Mouse (Mus musculus) stomach, postnatal 0 days (tissue): ENCODE measurements around the gene Ninj2.

Experiments
- CTCF ChIP-seq: IDR thresholded peaks from 2 replicates; pipeline ENCODE4 v1.5.1; 2016; ENCODE audit warnings: antibody characterized with exemption, low read depth, mild to moderate bottlenecking, moderate library complexity
- EP300 ChIP-seq: optimal IDR thresholded peaks from 2 replicates; pipeline ENCODE3; 2016; ENCODE audit warnings: antibody characterized with exemption

DNA sequence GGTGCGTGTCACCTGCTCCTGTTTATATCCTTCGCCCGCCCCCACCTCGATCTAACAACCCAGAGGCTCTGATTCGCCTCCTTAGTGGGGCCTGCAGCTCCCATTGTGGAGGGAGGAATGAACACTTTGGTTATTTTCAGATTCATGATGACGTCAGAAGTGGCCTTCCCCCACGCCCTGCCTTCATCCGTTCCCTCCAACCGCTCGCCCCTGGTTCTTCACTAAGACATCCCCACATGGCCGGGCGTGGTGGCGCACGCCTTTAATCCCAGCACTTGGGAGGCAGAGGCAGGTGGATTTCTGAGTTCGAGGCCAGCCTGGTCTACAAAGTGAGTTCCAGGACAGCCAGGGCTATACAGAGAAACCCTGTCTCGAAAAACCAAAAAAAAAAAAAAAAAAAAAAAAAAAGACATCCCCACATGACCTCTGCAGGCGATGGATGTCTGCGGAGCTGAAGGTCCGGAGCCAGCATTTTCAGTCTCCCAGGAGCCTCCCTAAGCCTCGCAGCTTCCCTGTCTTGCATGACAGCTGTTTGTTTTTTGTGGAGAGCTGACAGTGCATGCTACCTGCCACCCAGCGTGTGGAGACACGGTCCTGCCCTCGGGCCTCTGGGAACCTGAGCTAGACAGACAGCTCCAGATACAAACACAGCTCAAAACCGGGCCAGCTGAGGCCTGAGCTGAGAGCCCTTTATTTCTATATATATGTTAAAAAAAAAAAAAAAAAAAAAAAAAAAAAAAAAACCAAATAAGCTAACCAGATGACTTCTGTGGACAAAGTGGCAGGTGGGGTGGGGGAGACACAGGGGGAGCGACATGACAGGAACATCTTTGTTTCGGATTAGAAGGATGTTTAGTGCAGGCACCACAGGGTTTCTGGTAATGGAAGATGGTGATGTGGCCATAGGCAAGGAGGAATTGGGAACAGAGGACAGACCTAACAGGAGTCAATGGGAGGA is 59.9 kb downstream of the Ninj2 start:
- TF ChIP-seq CTCF (no peak), EP300 (no peak)
